Mouse (Mus musculus) spleen, adult 2 months (tissue): Measurements from ENCODE around the gene Zdhhc4. TPM values are rescaled to one million over a fixed set of nuclear protein-coding genes. Genes with fewer than 3 reads are reported as not detected.

Experiments
- DNase-seq, 2 experiments: peaks; one replicate each; pipeline versions ENCODE4 v3.0.0 to v3.0.0-alpha.2; 2012 to 2021; ENCODE audit warnings: low spot score in 2 of 2, low read depth in 1 of 2
- H3K27ac ChIP-seq: fragments of 200-500 bp; 2 replicates; pipeline ENCODE4 v1.5.1; 2012; ENCODE audit warnings: low read length, inconsistent platforms; ENCODE audit not compliant: insufficient read depth
- H3K27me3 ChIP-seq: fragments of 200-500 bp; 2 replicates; pipeline ENCODE4 v1.6.1; 2012; ENCODE audit warnings: mild to moderate bottlenecking, moderate library complexity, low read length, inconsistent platforms; ENCODE audit not compliant: control insufficient read depth, insufficient read depth
- H3K36me3 ChIP-seq: fragments of 200-500 bp; 2 replicates; pipeline ENCODE4 v1.6.1; 2012; ENCODE audit warnings: mild to moderate bottlenecking, low read length, inconsistent platforms; ENCODE audit not compliant: control insufficient read depth, insufficient read depth
- H3K4me1 ChIP-seq: fragments of 200-500 bp; 2 replicates; pipeline ENCODE4 v1.6.1; 2011; ENCODE audit warnings: inconsistent platforms; ENCODE audit not compliant: control insufficient read depth, insufficient read depth, insufficient read length
- H3K4me3 ChIP-seq: fragments of 200-500 bp; 2 replicates; pipeline ENCODE4 v1.5.1; 2011; ENCODE audit warnings: mild to moderate bottlenecking, inconsistent platforms; ENCODE audit not compliant: insufficient read depth, insufficient read length; ENCODE audit errors: extremely low read depth
- CTCF ChIP-seq: fragments of 200-500 bp; IDR thresholded peaks from 2 replicates; pipeline ENCODE4 v1.5.1; 2011; ENCODE audit warnings: mild to moderate bottlenecking, inconsistent platforms; ENCODE audit not compliant: insufficient read depth, insufficient read length, insufficient replicate concordance; ENCODE audit errors: extremely low read depth
- POLR2A ChIP-seq: fragments of 200-500 bp; IDR thresholded peaks from 2 replicates; pipeline ENCODE4 v1.6.1; 2011; ENCODE audit warnings: low read depth, low read length, inconsistent platforms
- WGBS: fragments of 180-500 bp; shearing (Covaris S2); methylation state at CpG from one replicate; pipeline ENCODE4 v1.1.7; 2018; 5-methylcytosine and 5-hydroxymethylcytosine counted together
- polyA plus RNA-seq: library from polyadenylated mRNA; depleted of rRNA; stranded (reverse); fragments of >200 nt; gene quantifications from 2 replicates; pipeline ENCODE4 v1.2.3, GENCODE M21; 2012

The Zdhhc4 gene
- polyA plus RNA-seq, 1 experiment: 55.2 TPM

DNA sequence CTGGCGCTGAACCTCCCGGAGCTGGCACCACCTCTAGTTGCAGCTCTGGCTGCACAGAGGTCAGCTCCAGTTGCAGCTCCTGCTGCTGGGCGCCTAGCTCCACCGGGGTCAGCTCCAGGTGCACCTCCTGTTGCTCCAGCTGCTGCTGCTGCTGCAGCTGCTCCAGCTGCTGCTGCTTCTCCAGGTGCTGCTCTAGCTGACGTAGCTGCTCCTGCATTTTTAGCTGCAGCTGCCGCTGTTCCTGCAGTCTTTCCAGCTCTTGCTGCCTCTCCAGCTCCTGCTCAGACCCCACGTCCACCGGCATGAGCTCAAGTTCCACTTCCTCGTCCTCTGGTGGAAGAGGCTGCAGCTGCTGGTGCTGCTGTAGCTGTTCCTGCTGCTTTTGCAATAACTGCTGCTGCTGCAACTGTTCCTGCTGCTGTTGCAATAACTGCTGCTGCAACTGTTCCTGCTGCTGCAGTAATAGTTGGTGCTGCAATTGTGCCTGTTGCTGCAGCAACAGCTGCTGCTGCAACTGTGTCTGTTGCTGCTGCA is 40.6 kb downstream of the Zdhhc4 start:
- peaks cover 5% of the 10 kb centered on the region; the same call in 1 of the 2 replicates for H3K4me1 ChIP-seq
- H3K27me3 ChIP-seq: peaks cover 10% of the 10 kb centered on the region
- 8% methylated on average over 9 of the region's 9 CpGs for WGBS
- H3K4me3 ChIP-seq: no peak overlapping the region
- no peak for DNase-seq
- H3K27ac ChIP-seq: no peak overlapping the region
- no peaks in the 10 kb centered on the region for H3K36me3 ChIP-seq
- TF ChIP-seq CTCF (no peak), POLR2A (no peak)

- WGBS: 4% methylated on average over 48 of the region's 48 CpGs
- TF ChIP-seq POLR2A (no peak), CTCF (no peak)
- no peak overlapping the region for H3K27ac ChIP-seq
- no peak for DNase-seq
- H3K4me3 ChIP-seq: peak overlapping the region; percentile 17; the same call in 1 of the 2 replicates
- H3K36me3 ChIP-seq: no peaks in the 10 kb centered on the region
- H3K4me1 ChIP-seq: peaks cover 4% of the 10 kb centered on the region; the same call in 1 of the 2 replicates
- H3K27me3 ChIP-seq: peaks cover 5% of the 10 kb centered on the region
These were observed 41.2 kb downstream of the Zdhhc4 start for GRCm38 (mm10) chr5:143287774-143288328.

DNA sequence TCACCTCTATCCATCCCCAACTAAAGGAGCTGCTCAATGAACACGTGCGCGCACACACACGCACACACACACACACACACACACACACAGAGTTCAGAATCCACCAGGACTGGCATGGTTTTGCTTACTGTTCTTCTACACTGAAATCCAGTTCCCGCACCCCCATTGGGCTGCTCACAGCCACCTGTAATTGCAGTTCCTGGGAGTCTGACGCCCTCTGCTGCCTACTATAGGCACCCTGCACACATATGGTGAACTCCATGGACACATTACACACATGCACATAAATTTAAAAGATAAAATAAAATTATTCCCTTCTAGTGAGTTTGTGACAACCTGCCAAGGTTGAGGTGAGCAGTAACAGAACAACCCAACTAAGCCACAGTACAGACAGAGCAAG is 44.3 kb downstream of the Zdhhc4 start:
- WGBS: 65% methylated on average over 6 of the region's 6 CpGs
- Histone ChIP-seq H3K27ac (no peak overlapping the region), H3K36me3 (no peaks in the 10 kb centered on the region), H3K4me1 (peaks cover 4% of the 10 kb centered on the region; the same call in 1 of the 2 replicates), H3K4me3 (no peak overlapping the region), H3K27me3 (peaks cover 3% of the 10 kb centered on the region)
- no peak for TF ChIP-seq CTCF
- TF ChIP-seq POLR2A: no peak
- no peak for DNase-seq

GRCm38 (mm10) chr5:143279247-143279646 is 49.8 kb downstream of the Zdhhc4 start:
- no peak for TF ChIP-seq POLR2A
- TF ChIP-seq CTCF: no peak
- no peak for DNase-seq
- Histone ChIP-seq H3K36me3 (no peaks in the 10 kb centered on the region), H3K27me3 (no peaks in the 10 kb centered on the region), H3K4me3 (no peak overlapping the region), H3K27ac (no peak overlapping the region), H3K4me1 (peaks cover 3% of the 10 kb centered on the region; the same call in 1 of the 2 replicates)
- WGBS: 69% methylated on average over 10 of the region's 10 CpGs

- Histone ChIP-seq H3K36me3 (no peaks in the 10 kb centered on the region), H3K27me3 (no peaks in the 10 kb centered on the region), H3K4me3 (no peak overlapping the region), H3K27ac (no peak overlapping the region), H3K4me1 (peaks cover 3% of the 10 kb centered on the region; the same call in 1 of the 2 replicates)
- WGBS: 56% methylated on average over 5 of the region's 5 CpGs
- no peak for DNase-seq
- TF ChIP-seq POLR2A: no peak
- no peak for TF ChIP-seq CTCF
These were observed 53.3 kb downstream of the Zdhhc4 start for GRCm38 (mm10) chr5:143275761-143276160.

DNA sequence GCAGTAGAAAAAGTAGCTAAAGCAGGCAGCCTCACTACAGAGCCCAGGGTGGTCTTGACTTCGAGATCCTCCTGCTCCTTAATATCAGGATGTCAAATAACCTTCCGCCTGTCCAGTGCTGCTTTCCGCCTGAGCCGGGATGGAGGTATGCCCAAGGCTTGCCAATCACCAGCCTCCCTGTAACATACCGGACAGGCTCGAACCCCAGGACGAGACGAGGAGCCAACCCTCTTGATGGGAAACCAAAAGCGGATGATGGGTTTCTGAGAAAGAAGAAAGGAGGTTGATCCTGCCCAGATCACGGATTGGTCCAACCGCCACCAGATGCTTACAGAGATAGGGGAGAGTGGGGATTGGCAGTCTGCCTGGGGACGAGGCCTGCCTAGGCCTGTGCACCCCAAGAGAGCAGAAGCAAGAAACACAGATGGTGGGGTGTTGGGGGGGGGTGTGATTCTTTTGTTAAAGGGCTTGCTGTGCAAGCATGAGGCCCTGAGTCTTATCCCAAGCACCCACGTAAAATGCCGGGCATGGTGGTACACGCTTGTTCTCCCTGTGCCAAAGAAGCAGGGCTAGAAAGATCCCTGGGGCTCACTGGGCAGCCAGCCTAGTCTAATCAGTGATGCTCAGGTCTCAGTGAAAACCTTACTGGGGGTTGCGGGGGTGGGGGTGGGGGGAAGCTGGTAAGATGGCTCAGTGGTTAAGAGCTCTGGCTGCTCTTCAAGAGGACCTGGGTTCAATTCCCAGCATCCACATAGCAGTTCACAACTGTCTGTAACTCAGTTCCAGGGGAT is 56.3 kb downstream of the Zdhhc4 start:
- no peak for TF ChIP-seq CTCF
- TF ChIP-seq POLR2A: no peak
- peaks cover 3% of the 10 kb centered on the region; the same call in 1 of the 2 replicates for H3K4me1 ChIP-seq
- no peak for DNase-seq
- no peaks in the 10 kb centered on the region for H3K36me3 ChIP-seq
- 65% methylated on average over 16 of the region's 16 CpGs for WGBS
- H3K27me3 ChIP-seq: no peaks in the 10 kb centered on the region
- no peak overlapping the region for H3K27ac ChIP-seq
- H3K4me3 ChIP-seq: no peak overlapping the region

- no peak for DNase-seq
- no peak overlapping the region for H3K27ac ChIP-seq
- TF ChIP-seq POLR2A (no peak), CTCF (no peak)
- no peaks in the 10 kb centered on the region for H3K36me3 ChIP-seq
- no peak overlapping the region for H3K4me3 ChIP-seq
- WGBS: 44% methylated on average over 3 of the region's 3 CpGs
- peaks cover 3% of the 10 kb centered on the region; the same call in 1 of the 2 replicates for H3K4me1 ChIP-seq
- no peaks in the 10 kb centered on the region for H3K27me3 ChIP-seq
These were observed 56.9 kb downstream of the Zdhhc4 start for GRCm38 (mm10) chr5:143272108-143272507.
